Mouse (Mus musculus) mouse trophoblast stem cell (cell line): ENCODE results near the gene Ifnar2.

ENCODE experiments used
- in situ Hi-C, 2 experiments: fragments of 300-500 bp; cut with MseI, MboI; formaldehyde crosslinking; loops; 2 replicates in 1 of 2; 3 replicates in 1 of 2; pipeline ENCODE4 v1.15.1; 2025

The Ifnar2 gene

DNA sequence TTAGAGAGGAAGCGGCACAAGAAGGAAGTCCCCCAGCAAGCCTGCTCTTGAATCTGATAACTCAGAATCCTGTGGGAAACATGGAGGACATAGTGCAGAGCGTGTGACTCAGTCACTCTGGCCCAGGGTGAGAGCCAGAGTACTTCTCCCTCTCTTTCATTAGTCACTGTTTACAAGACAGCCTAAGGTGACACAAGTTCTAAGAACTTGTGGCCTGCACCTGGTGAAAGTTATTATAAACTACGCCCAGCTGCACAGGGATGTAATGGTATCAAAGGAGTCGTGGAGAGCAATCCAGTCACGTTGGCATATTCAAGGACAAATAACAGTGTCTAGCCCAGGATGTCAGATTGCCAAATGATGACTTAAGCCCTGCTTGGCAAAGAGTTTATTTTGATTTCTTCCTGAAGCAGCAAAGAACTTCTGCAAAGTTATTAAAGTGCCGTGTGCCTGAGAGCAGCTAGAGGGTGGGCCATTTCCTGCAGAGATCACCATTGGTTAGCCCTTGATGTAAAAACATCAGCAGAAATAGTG lies 79.8 kb downstream of the Ifnar2 start:
- in situ Hi-C loops, result no loop called here
